Mouse (Mus musculus): ENCODE measurements around the gene Gm21958. TPM values are rescaled to one million over a fixed set of nuclear protein-coding genes. Genes with fewer than 3 reads are reported as not detected.

Gene Gm21958
- total and polyA plus RNA-seq, 3 experiments, result 0.45 TPM; not detected in 2

- Histone ChIP-seq H3K79me2 (ENCODE audit: control insufficient read depth, insufficient read depth, low read length, poor library complexity) (no peaks in the 10 kb centered on the region), H3K9me3 (replicated peaks; ENCODE audit: insufficient read depth, low read length) (no peaks in the 10 kb centered on the region), H3K4me1 (ENCODE audit: control insufficient read depth in 1 of 2, insufficient read depth in 2 of 2, low read length in 2 of 2) (no peaks in the 10 kb centered on the region), H3K36me3 (ENCODE audit: control insufficient read depth in 1 of 2, insufficient read depth in 2 of 2, low read length in 2 of 2) (peaks cover 0 to 13% of the 10 kb centered on the region in 2 experiments; a peak in 2 of 4 replicates), H3K27ac (ENCODE audit: control insufficient read depth, low read depth, low read length) (no peak overlapping the region), H3K9ac (ENCODE audit: control insufficient read depth, low read depth, low read length, poor library complexity, severe bottlenecking) (no peak overlapping the region), H3K27me3 (ENCODE audit: control insufficient read depth in 1 of 2, insufficient read depth in 2 of 2, low read length in 2 of 2) (no peaks in the 10 kb centered on the region), H3K4me3 (ENCODE audit: control insufficient read depth in 1 of 2, insufficient read depth in 1 of 2, low read depth in 2 of 2, low read length in 2 of 2) (no peak overlapping the region)
- no peak for DNase-seq (ENCODE audit: low read depth, low spot score)
- TF ChIP-seq USF2 (IDR thresholded peaks at IDR 0.05; ENCODE audit: borderline replicate concordance in 1 of 2, insufficient read depth in 1 of 2, low read depth in 1 of 2, low read length in 2 of 2), result no peak
- no peak for TF ChIP-seq EP300 (IDR thresholded peaks at IDR 0.05; ENCODE audit: low read depth in 1 of 2, low read length in 2 of 2)
- no peak for TF ChIP-seq KAT2A (conservative IDR thresholded peaks at IDR 0.05; ENCODE audit: low read depth, low read length)
- no peak for TF ChIP-seq MAFK (IDR thresholded peaks at IDR 0.05; ENCODE audit: borderline replicate concordance, low read depth, low read length)
- TF ChIP-seq TCF12 (IDR thresholded peaks at IDR 0.05; ENCODE audit: low read depth, low read length), result no peak
- no peak for TF ChIP-seq CTCF (IDR thresholded peaks at IDR 0.05 in 2 of 3, conservative IDR thresholded peaks at IDR 0.05 in 1 of 3; ENCODE audit: control insufficient read depth in 1 of 3, insufficient read depth in 1 of 3, low read depth in 2 of 3, low read length in 3 of 3, poor library complexity in 1 of 3, severe bottlenecking in 1 of 3)
- TF ChIP-seq MEF2A (IDR thresholded peaks at IDR 0.05; ENCODE audit: extremely low read depth, insufficient replicate concordance, low read depth, low read length, poor library complexity, severe bottlenecking), result no peak
- TF ChIP-seq ZNF384 (IDR thresholded peaks at IDR 0.05; ENCODE audit: low read depth, low read length), result no peak
- no peak for TF ChIP-seq ZMIZ1 (IDR thresholded peaks at IDR 0.05; ENCODE audit: low read depth, low read length)
- no peak for TF ChIP-seq ZKSCAN1 (IDR thresholded peaks at IDR 0.05; ENCODE audit: low read depth, low read length)
- TF ChIP-seq TAL1 (IDR thresholded peaks at IDR 0.05; ENCODE audit: low read length), result no peak
- no peak for TF ChIP-seq POLR2AphosphoS5 (IDR thresholded peaks at IDR 0.05; ENCODE audit: borderline replicate concordance, low read depth, low read length)
These were observed 39.3 kb upstream of the Gm21958 start for GRCm38 (mm10) chr3:54753411-54753810.

- no peak overlapping the region for H3K9ac ChIP-seq (ENCODE audit: control insufficient read depth, low read depth, low read length, poor library complexity, severe bottlenecking)
- no peak overlapping the region for H3K4me3 ChIP-seq (ENCODE audit: control insufficient read depth in 1 of 2, insufficient read depth in 1 of 2, low read depth in 2 of 2, low read length in 2 of 2)
- H3K79me2 ChIP-seq (ENCODE audit: control insufficient read depth, insufficient read depth, low read length, poor library complexity), result no peaks in the 10 kb centered on the region
- DNase-seq (ENCODE audit: low read depth, low spot score), result peak; percentile 40
- no peaks in the 10 kb centered on the region for H3K27me3 ChIP-seq (ENCODE audit: control insufficient read depth in 1 of 2, insufficient read depth in 2 of 2, low read length in 2 of 2)
- peaks cover 0 to 45% of the 10 kb centered on the region in 2 experiments; a peak in 2 of 4 replicates for H3K36me3 ChIP-seq (ENCODE audit: control insufficient read depth in 1 of 2, insufficient read depth in 2 of 2, low read length in 2 of 2)
- no peak overlapping the region for H3K27ac ChIP-seq (ENCODE audit: control insufficient read depth, low read depth, low read length)
- no peaks in the 10 kb centered on the region for H3K9me3 ChIP-seq (replicated peaks; ENCODE audit: insufficient read depth, low read length)
- H3K4me1 ChIP-seq (ENCODE audit: control insufficient read depth in 1 of 2, insufficient read depth in 2 of 2, low read length in 2 of 2), result no peaks in the 10 kb centered on the region
- no peak for TF ChIP-seq POLR2A (IDR thresholded peaks at IDR 0.05; ENCODE audit: control insufficient read depth in 1 of 2, insufficient read depth in 1 of 2, low read depth in 1 of 2, low read length in 2 of 2, poor library complexity in 1 of 2)
- peak in 2 of 3 experiments; percentile 47 to 50 for TF ChIP-seq CTCF (IDR thresholded peaks at IDR 0.05 in 2 of 3, conservative IDR thresholded peaks at IDR 0.05 in 1 of 3; ENCODE audit: control insufficient read depth in 1 of 3, insufficient read depth in 1 of 3, low read depth in 2 of 3, low read length in 3 of 3, poor library complexity in 1 of 3, severe bottlenecking in 1 of 3)
These were observed 31.6 kb upstream of the Gm21958 start for GRCm38 (mm10) chr3:54745799-54746198.

GRCm38 (mm10) chr3:54741965-54742364 is 27.8 kb upstream of the Gm21958 start:
- Histone ChIP-seq H3K27me3 (ENCODE audit: control insufficient read depth in 1 of 2, insufficient read depth in 2 of 2, low read length in 2 of 2) (no peaks in the 10 kb centered on the region), H3K36me3 (ENCODE audit: control insufficient read depth in 1 of 2, insufficient read depth in 2 of 2, low read length in 2 of 2) (peaks cover 5 to 29% of the 10 kb centered on the region in 2 experiments), H3K4me1 (ENCODE audit: control insufficient read depth in 1 of 2, insufficient read depth in 2 of 2, low read length in 2 of 2) (no peaks in the 10 kb centered on the region; a peak in 1 of 4 replicates), H3K9me3 (replicated peaks; ENCODE audit: insufficient read depth, low read length) (no peaks in the 10 kb centered on the region), H3K9ac (ENCODE audit: control insufficient read depth, low read depth, low read length, poor library complexity, severe bottlenecking) (no peak overlapping the region), H3K79me2 (ENCODE audit: control insufficient read depth, insufficient read depth, low read length, poor library complexity) (peaks cover 6% of the 10 kb centered on the region), H3K27ac (ENCODE audit: control insufficient read depth, low read depth, low read length) (no peak overlapping the region), H3K4me3 (ENCODE audit: control insufficient read depth in 1 of 2, insufficient read depth in 1 of 2, low read depth in 2 of 2, low read length in 2 of 2) (no peak overlapping the region)
- no peak for DNase-seq (ENCODE audit: low read depth, low spot score)
- TF ChIP-seq TBP (IDR thresholded peaks at IDR 0.05; ENCODE audit: low read depth, low read length) (no peak), MAZ (IDR thresholded peaks at IDR 0.05; ENCODE audit: low read depth, low read length) (no peak), ZKSCAN1 (IDR thresholded peaks at IDR 0.05; ENCODE audit: low read depth, low read length) (no peak), MAX (IDR thresholded peaks at IDR 0.05; ENCODE audit: low read length) (no peak), NRF1 (IDR thresholded peaks at IDR 0.05; ENCODE audit: insufficient read depth, low read depth, low read length, poor library complexity, severe bottlenecking) (no peak), CTCF (IDR thresholded peaks at IDR 0.05 in 2 of 3, conservative IDR thresholded peaks at IDR 0.05 in 1 of 3; ENCODE audit: control insufficient read depth in 1 of 3, insufficient read depth in 1 of 3, low read depth in 2 of 3, low read length in 3 of 3, poor library complexity in 1 of 3, severe bottlenecking in 1 of 3) (no peak), UBTF (IDR thresholded peaks at IDR 0.05; ENCODE audit: borderline replicate concordance, insufficient read depth, low read depth, low read length) (no peak), NELFE (IDR thresholded peaks at IDR 0.05; ENCODE audit: low read depth, low read length) (no peak), MXI1 (IDR thresholded peaks at IDR 0.05; ENCODE audit: low read depth, low read length) (no peak), EP300 (IDR thresholded peaks at IDR 0.05; ENCODE audit: low read depth in 1 of 2, low read length in 2 of 2) (no peak), JUND (IDR thresholded peaks at IDR 0.05; ENCODE audit: low read depth, low read length) (no peak), SIN3A (IDR thresholded peaks at IDR 0.05; ENCODE audit: low read length) (no peak), MEF2A (IDR thresholded peaks at IDR 0.05; ENCODE audit: extremely low read depth, insufficient replicate concordance, low read depth, low read length, poor library complexity, severe bottlenecking) (no peak), BHLHE40 (IDR thresholded peaks at IDR 0.05; ENCODE audit: borderline replicate concordance, low read depth, low read length) (no peak), CHD2 (IDR thresholded peaks at IDR 0.05; ENCODE audit: low read length) (no peak)

Data from MEL (cell line).